Mouse (Mus musculus) right cerebral cortex, postnatal 4 days (tissue): ENCODE results near the gene 6430548M08Rik.
A peak's percentile ranks its signal among the peaks of the same experiment; 100 is the strongest.

Experiments
- DNase-seq: peaks from one replicate; pipeline ENCODE4 v3.0.0-alpha.2; 2022

Gene 6430548M08Rik

GRCm38 (mm10) chr8:120113758-120114255, at the start of gene 6430548M08Rik:
TSS of gene 6430548M08Rik (plus strand) at chr8:120114152.
- DNase-seq, result peak; percentile 100

- no peak for DNase-seq
Observed at GRCm38 (mm10) chr8:120065611-120066010, 48.3 kb upstream of the 6430548M08Rik start.

GRCm38 (mm10) chr8:120066226-120066625, 47.7 kb upstream of the 6430548M08Rik start:
- no peak for DNase-seq

- no peak for DNase-seq
Observed at GRCm38 (mm10) chr8:120067936-120068668, 45.9 kb upstream of the 6430548M08Rik start.

- peak; percentile 86 for DNase-seq
Observed at GRCm38 (mm10) chr8:120071684-120072083, 42.3 kb upstream of the 6430548M08Rik start.

GRCm38 (mm10) chr8:120072259-120072658, 41.7 kb upstream of the 6430548M08Rik start:
- DNase-seq, result no peak

GRCm38 (mm10) chr8:120072827-120073226, 41.1 kb upstream of the 6430548M08Rik start:
- DNase-seq, result no peak

GRCm38 (mm10) chr8:120074516-120074915, 39.4 kb upstream of the 6430548M08Rik start:
- DNase-seq, result no peak

- DNase-seq, result no peak
Observed at GRCm38 (mm10) chr8:120075347-120075746, 38.6 kb upstream of the 6430548M08Rik start.

- peak; percentile 94 for DNase-seq
Observed at GRCm38 (mm10) chr8:120078080-120078479, 35.9 kb upstream of the 6430548M08Rik start.

- no peak for DNase-seq
Observed at GRCm38 (mm10) chr8:120079361-120079760, 34.6 kb upstream of the 6430548M08Rik start.

GRCm38 (mm10) chr8:120083261-120083660, 30.7 kb upstream of the 6430548M08Rik start:
- DNase-seq, result peak; percentile 55

- DNase-seq, result no peak
Observed at GRCm38 (mm10) chr8:120084783-120085182, 29.2 kb upstream of the 6430548M08Rik start.

GRCm38 (mm10) chr8:120089511-120089910, 24.4 kb upstream of the 6430548M08Rik start:
- DNase-seq, result no peak

- DNase-seq, result no peak
Observed at GRCm38 (mm10) chr8:120091032-120091431, 22.9 kb upstream of the 6430548M08Rik start.

- DNase-seq, result no peak
Observed at GRCm38 (mm10) chr8:120093103-120093502, 20.8 kb upstream of the 6430548M08Rik start.

GRCm38 (mm10) chr8:120094801-120095200, 19.2 kb upstream of the 6430548M08Rik start:
- no peak for DNase-seq

- DNase-seq, result no peak
Observed at GRCm38 (mm10) chr8:120096486-120096885, 17.5 kb upstream of the 6430548M08Rik start.

GRCm38 (mm10) chr8:120100388-120101067, 13.4 kb upstream of the 6430548M08Rik start:
- DNase-seq, result no peak

GRCm38 (mm10) chr8:120101068-120101972, 12.6 kb upstream of the 6430548M08Rik start, which contains the start of gene Zdhhc7:
TSS of gene Zdhhc7 (minus strand) at chr8:120101482.
- peak; percentile 81 for DNase-seq

- no peak for DNase-seq
Observed at GRCm38 (mm10) chr8:120103916-120104315, 10.0 kb upstream of the 6430548M08Rik start.

GRCm38 (mm10) chr8:120104721-120105272, 9.2 kb upstream of the 6430548M08Rik start:
- no peak for DNase-seq
